Mouse (Mus musculus): ENCODE measurements around the gene Zfp277.
A peak's percentile ranks its signal among the peaks of the same experiment; 100 is the strongest.

Zfp277 gene

DNA sequence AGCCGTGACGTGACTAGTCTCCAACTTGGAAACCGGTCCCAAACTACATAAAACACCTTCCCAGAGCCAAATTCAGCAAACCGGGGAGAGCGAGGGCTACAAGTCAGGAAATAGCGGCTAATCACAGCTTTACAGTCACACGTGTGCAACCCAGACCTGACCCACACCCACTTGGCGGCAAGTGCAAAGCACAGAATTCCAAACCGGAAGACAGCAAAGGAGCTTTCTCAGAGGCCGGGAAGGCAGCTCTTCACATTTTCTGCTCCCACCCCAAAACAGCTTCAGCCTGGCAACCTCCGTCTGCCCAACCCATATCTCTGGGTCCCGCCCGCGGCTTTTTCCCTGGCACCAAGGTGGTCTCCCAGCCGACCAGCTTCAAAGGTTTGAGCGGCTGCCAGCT lies 496 bp downstream of the Zfp277 start:
- no peak for DNase-seq (ENCODE audit: low read depth)

DNA sequence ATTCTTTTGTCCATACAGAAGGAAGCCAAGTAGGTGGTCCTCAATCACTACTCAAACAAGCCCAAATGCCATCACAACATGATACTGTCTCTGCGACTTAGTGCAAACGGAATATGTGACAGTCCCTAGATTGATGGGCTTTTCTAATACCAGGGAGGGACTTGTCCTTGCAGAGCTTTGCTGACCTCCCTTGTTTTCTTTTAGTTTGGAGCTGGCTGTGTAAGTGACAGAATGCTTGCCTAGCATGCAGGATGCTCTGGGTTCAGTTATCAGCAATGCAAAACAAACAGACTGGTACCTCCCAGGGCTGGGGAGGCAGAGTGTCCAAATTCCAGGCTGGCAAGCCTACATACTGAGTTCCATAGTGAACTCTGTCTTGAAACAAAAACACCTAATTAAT lies 7.7 kb downstream of the Zfp277 start:
- DNase-seq (ENCODE audit: low read depth) = no peak

GRCm38 (mm10) chr12:40434101-40434500 lies 11.6 kb downstream of the Zfp277 start:
- DNase-seq (ENCODE audit: low read depth) = no peak

DNA sequence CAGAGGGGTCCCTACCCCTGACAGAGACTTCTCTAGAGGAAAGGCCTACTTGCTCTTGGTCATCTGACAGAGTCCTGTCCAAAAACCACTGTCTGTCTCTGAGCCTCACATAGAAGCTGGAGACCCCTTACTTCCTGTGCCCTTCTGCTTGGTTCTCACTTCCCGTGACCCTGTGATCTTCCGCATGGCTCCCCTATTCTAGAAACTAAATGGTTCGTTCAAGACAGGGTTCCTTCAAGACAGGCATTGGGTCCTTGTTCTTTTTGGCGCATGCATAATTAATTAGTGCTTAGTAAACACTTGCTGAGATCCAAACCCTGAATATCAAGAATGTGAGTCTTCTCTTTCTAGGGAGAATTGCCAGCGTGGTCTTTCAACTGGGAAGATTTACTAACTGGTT lies 14.6 kb downstream of the Zfp277 start:
- no peak for DNase-seq (ENCODE audit: low read depth)

DNA sequence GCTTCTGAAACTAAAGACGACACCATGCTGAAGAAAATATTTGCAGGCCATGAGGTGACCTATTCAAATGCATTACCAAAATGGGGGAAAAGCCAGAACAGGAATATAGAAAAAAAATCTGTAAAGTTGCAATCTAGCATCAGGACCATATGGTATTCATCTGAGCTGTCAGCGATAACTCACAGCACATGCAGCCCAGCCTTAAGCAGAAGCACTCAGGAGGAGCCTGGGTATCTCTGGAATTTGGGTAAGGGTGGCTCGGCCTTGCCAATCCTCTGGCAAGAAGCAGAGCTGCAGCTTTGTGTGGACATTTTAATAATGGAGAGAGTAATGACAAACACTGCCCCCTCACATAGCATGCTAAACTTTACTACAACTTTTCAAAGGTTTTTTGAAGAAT lies 15.7 kb downstream of the Zfp277 start:
- no peak for DNase-seq (ENCODE audit: low read depth)

GRCm38 (mm10) chr12:40427606-40428005 lies 18.1 kb downstream of the Zfp277 start:
- DNase-seq (ENCODE audit: low read depth) = peak; percentile 33

DNA sequence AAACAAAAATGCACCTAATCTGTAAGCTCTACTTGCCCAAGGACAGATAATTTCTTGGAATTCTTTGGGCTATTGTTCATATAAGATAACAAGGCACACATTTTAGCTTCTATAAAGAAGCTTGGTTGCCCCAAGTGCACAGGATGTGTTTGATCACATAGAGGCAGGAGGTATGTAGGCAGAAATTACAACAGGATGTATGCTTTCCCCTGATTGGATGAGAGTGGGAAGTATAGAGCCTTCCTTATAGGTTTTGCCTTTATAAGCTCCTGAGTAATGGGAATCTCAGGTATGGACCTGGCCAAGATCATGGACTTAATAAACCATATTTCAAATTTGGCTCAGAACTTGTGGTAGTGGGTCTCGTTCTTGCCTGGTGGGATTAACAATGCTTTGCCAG lies 20.7 kb downstream of the Zfp277 start:
- no peak for DNase-seq (ENCODE audit: low read depth)

GRCm38 (mm10) chr12:40417257-40417656 lies 28.4 kb downstream of the Zfp277 start:
- no peak for DNase-seq (ENCODE audit: low read depth)

GRCm38 (mm10) chr12:40415312-40415925 lies 30.3 kb downstream of the Zfp277 start:
- DNase-seq (ENCODE audit: low read depth) = no peak

DNA sequence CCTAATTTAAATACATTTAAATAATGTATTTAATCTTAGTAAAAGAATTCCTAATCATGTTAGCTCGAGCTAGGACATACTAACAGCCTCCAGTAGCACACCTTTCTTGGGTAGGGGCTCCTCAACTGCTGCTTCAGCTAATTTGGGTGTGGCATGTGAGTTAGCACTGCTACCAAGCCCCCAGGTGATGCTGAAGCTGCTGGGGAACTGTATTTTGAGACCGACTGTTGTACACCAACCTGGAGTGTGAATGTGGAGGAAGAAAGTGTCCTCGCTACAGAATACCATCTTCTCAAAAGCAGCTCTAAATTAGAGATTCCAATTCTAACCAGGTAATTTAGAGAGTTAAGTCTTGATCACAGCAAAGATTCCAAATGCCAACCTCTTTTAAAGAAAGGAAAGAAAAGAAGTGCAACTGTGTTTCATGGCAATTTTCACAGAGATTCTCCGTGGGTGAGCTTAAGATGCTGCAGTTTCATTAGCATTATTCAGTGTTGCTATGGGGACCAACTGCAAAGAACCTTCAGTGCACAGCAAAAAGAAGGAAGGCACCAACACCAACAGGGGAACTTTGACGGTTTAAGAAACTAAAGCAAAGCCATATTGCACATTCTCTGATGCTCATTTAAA lies 30.9 kb downstream of the Zfp277 start:
- DNase-seq (ENCODE audit: low read depth) = no peak

- DNase-seq (ENCODE audit: low read depth) = no peak
Observed at GRCm38 (mm10) chr12:40399812-40400211, 45.9 kb downstream of the Zfp277 start.

DNA sequence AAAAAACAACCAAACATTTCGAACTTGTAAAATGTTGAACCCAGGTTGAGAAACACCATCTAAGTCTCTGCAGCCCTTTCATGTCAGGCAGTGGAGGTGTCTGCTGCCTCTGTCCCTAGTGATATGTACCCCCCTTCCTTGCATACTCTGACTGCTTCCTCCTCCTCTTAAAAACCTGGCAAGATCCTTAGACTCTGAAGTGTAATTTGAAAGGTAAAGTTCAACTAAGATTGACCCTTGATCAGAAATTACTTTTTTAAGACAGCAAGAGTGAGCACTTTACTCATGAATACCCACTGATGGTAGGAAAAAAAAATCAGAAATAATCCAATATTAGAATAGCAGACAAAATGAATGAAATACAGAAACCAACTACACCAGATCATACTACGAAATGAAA lies 46.3 kb downstream of the Zfp277 start:
- DNase-seq (ENCODE audit: low read depth) = no peak

- DNase-seq (ENCODE audit: low read depth) = no peak
Observed at GRCm38 (mm10) chr12:40398916-40399315, 46.8 kb downstream of the Zfp277 start.

DNA sequence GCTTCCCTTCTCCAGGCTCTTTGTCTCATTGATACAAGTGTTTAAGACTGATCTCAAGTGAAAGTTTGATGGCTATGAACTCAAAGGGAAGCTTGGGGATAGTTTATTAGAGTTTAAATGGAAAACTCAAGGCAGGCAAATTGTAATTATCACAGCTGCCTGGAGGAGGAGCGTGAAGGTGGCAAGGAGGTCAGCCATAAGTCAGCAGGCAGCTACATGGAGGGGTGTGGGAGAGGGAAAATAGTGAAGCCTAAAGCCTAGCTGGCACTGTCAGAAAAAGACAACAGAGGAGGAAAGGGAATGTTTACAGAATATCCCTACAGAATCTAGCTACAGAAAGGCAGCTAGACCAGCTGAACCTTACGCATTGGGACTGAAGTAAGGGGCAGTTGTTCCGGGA lies 52.8 kb downstream of the Zfp277 start:
- no peak for DNase-seq (ENCODE audit: low read depth)

- DNase-seq (ENCODE audit: low read depth) = no peak
Observed at GRCm38 (mm10) chr12:40391262-40391661, 54.4 kb downstream of the Zfp277 start.

DNA sequence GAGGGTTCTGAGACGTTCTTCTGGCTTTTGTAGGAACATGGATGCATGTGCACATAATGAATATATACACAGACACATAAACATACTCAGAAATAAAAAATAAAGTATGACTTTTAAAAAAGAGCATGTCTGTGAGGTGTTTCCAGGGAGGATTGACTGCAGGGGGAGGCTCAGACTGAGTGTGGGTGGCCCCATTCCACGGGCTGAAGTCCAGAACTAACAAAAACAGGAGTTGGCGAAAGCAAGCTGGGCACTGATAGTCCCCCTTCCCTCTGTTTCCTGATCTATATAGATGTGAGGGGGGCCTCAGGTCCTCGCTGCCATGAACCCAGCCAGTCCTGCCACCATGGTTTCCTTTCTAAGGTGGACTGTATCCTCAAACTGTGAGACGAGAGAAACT lies 57.9 kb downstream of the Zfp277 start:
- no peak for DNase-seq (ENCODE audit: low read depth)

DNA sequence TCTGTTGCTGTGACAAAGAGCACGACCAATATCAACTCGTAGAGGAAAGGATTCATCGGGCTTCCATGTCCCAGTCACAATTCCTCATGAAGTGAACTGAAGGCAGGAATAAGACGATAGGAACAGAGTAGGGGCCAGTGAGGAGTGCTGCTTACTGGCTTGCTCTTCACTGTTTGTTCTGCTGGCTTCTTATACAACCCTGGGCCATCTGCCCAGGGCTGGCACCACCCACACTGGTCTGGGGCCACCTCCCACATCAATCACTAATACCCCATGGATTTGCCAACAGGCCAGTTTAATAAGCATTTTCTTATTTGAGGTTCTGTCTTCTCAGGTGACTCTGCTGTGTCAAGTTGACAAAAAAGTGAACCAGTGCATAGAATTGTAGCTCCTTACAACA lies 60.4 kb downstream of the Zfp277 start:
- DNase-seq (ENCODE audit: low read depth) = no peak

DNA sequence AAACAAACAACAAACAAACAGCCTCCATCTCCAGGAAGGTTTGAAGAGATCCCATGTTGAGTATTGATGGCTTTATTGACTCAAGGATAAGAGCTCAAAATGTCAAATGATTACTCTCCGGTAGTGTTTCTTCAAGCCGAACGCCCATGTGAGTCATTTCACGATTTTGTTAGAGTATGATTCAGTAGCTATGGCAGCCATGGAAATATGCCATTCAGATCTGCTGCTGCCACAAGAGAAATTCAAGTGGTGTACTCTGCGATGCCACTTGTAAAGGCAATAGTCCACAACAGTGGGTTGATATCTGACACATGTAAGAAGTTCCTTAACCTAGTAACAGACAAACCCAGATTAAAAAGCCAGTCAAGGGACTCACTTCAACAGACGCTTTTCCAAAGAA lies 62.0 kb downstream of the Zfp277 start:
- no peak for DNase-seq (ENCODE audit: low read depth)

- DNase-seq (ENCODE audit: low read depth) = no peak
Observed at GRCm38 (mm10) chr12:40382539-40382938, 63.2 kb downstream of the Zfp277 start.

GRCm38 (mm10) chr12:40381824-40382223 lies 63.9 kb downstream of the Zfp277 start:
- no peak for DNase-seq (ENCODE audit: low read depth)

- peak; percentile 38 for DNase-seq (ENCODE audit: low read depth)
Observed at GRCm38 (mm10) chr12:40381173-40381801, 64.4 kb downstream of the Zfp277 start.

GRCm38 (mm10) chr12:40379538-40379923 lies 66.2 kb downstream of the Zfp277 start:
- DNase-seq (ENCODE audit: low read depth) = peak; percentile 70

DNA sequence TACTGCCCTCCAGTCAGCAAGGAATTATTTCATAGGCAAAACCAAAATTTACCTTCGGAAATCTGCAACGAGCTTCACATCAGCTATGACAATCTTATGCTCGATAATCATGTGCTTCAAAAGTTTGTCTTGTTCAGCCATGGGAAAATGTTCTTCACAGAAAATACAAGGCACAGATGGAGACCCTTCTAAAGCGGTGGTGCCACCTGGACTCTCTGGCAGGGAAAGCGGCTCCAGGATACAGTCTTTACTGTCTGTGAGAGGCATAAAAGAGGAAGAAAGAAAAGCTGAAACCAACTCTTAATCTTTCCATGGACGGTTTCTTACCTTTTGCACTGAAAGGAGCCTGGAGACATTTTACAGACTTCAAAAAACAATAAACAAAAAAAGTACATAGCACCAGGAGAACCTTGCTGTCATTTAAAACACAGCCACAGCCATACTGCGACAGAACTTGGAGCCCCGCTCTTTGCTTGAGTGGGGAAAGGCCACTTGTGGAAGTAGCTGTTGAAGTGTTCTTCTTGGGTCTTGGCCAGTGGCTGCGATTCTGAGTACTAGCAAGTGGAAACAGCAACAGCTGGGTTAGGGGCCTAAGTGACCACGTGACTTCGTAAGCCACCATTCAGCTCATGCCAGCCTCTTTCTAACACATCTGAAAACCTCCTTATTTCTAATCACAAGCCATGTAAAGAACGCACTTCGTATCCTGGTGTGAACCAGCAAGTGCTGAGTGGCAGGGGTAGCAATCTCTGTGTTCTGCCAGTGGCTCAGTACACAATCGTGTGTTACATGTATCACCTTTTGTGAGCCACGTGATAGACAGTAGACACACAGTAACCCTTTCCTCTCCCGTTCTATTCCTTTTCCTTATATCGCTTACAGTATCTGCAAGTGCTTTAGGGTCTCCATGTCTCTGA lies 66.8 kb downstream of the Zfp277 start:
- DNase-seq (ENCODE audit: low read depth) = no peak
